Mouse (Mus musculus) gastrocnemius, adult 18-20 months (tissue): ENCODE data around the gene Desi2. TPM values are rescaled to one million over a fixed set of nuclear protein-coding genes. Genes with fewer than 3 reads are reported as not detected.
A peak's percentile ranks its signal among the peaks of the same experiment; 100 is the strongest.
"Not testable (repeated sequence)": the region's sequence is repeated elsewhere in the genome, so short reads cannot be mapped to it uniquely, and the experiment has no call there.

Experiments
- DNase-seq: peaks from one replicate; pipeline ENCODE4 v3.0.0; 2021; ENCODE audit warnings: low spot score
- total RNA-seq, 2 experiments: library from RNA; stranded (reverse); gene quantifications; 2 replicates each; pipeline ENCODE4 v1.2.3; 2021

The Desi2 gene
- total RNA-seq, 2 experiments from 2014 or later = 33.8 to 36.0 TPM

- no peak for DNase-seq
Measured at GRCm38 (mm10) chr1:178256351-178256750, 69.1 kb downstream of the Desi2 start.

- no peak for DNase-seq
Measured at GRCm38 (mm10) chr1:178258821-178259220, 71.6 kb downstream of the Desi2 start.

GRCm38 (mm10) chr1:178265381-178265780 is 78.2 kb downstream of the Desi2 start:
- DNase-seq = not testable (repeated sequence)

- no peak for DNase-seq
Measured at GRCm38 (mm10) chr1:178270635-178271034, 83.4 kb downstream of the Desi2 start.

GRCm38 (mm10) chr1:178275174-178275730 is 88.0 kb downstream of the Desi2 start:
- DNase-seq = no peak

- DNase-seq = no peak
Measured at GRCm38 (mm10) chr1:178275738-178276053, 88.5 kb downstream of the Desi2 start.

- DNase-seq = peak; percentile 5
Measured at GRCm38 (mm10) chr1:178276054-178276911, 89.1 kb downstream of the Desi2 start.

- not testable (repeated sequence) for DNase-seq
Measured at GRCm38 (mm10) chr1:178283314-178283713, 96.1 kb downstream of the Desi2 start.

- no peak for DNase-seq
Measured at GRCm38 (mm10) chr1:178283946-178284720, 96.9 kb downstream of the Desi2 start.

GRCm38 (mm10) chr1:178287601-178288176 is 100.5 kb downstream of the Desi2 start:
- no peak for DNase-seq

GRCm38 (mm10) chr1:178291716-178292115 is 104.5 kb downstream of the Desi2 start:
- no peak for DNase-seq

- DNase-seq = no peak
Measured at GRCm38 (mm10) chr1:178294051-178294450, 106.8 kb downstream of the Desi2 start.

- DNase-seq = not testable (repeated sequence)
Measured at GRCm38 (mm10) chr1:178301261-178301660, 114.0 kb downstream of the Desi2 start.

GRCm38 (mm10) chr1:178303425-178303824 is 116.2 kb downstream of the Desi2 start:
- DNase-seq = peak; percentile 70

Other genes with a start within 250 kb of the Desi2 start
- gene Catspere2, start 204.0 kb upstream of the Desi2 start, total RNA-seq = under 1 TPM; 0.07 to 0.09 TPM
- 10 to 100 TPM; 43.1 to 45.2 TPM for gene Cox20, start 131.7 kb downstream of the Desi2 start, total RNA-seq
- gene Hnrnpu, start 150.4 kb downstream of the Desi2 start, total RNA-seq = 100 to 1,000 TPM; 101 to 152 TPM
- gene Efcab2, start 218.7 kb downstream of the Desi2 start, total RNA-seq = 10 to 100 TPM; 12.5 to 14.0 TPM